Mouse (Mus musculus): ENCODE data around the gene Il6st.

DNA sequence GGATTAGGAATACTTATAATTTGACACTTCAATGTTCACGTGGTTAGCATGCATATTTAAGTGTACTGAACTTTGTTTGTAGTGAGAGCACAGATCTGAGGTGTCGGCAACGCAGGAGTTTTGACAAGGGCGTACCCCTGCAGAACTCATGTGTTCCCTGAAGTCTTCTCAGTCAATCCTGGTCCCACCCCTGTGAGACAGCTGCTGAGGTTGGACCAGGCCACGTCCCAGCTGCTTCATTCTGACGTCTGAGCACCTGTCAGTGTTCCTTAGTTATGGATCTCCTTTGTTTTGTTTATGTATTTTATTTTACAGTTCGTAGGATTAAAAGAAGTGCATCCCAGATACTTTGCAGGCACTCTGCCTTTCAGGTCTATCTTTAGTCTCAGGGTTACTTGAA lies 19.1 kb downstream of the Il6st start:
- no peak for TF ChIP-seq GATA1 (IDR thresholded peaks at IDR 0.05; ENCODE audit: borderline replicate concordance, low read length)
- TF ChIP-seq FLI1 (IDR thresholded peaks at IDR 0.05; ENCODE audit: low read length) = no peak
